Mouse (Mus musculus): ENCODE measurements at regions not wholly inside any gene's neighbourhood (a gene's known extent, or its start where the extent isn't known, plus 50 kb on each side); places are given as distances from the start of the nearest gene placed in this dataset.
A peak's percentile ranks its signal among the peaks of the same experiment; 100 is the strongest.

DNA sequence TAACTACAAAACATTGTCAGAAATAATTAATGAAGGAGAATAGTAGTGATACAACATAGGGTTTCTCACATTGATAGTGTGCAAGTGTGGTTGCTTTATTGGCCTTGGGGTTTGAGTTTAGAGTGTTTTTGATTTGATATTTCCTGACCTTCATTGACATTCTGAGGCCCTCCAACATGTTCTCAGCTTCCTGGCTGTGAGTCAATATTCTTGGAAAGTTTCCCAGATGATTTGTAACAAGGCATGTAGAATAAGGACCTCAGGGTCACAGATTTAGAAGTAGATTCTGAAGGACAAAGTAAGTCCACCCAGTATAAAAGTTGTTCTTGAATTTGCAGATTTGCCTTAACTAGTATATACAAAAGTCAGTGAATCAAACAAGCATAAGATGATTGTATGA is 969.7 kb upstream of the Pcdh9 start:
- peak; percentile 35 for DNase-seq

DNA sequence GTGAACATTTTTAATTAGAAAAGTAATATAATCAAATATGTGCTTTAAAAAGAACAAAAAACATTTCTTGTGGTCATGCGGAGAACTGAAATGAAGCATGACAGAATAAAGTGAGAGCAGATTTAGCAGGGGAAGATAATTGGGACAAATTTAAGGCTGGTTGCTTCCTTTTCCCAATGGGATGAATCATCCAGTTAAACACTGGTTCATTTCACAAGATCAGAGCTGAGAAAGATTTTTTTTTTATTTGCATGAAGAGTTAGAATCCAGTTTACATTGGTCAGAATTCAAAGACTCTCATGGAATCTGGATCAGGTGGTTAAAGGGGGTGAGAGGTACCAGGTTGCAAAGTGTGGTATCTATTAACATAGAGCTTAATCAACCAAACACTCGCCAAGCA is 978.5 kb upstream of the Pcdh9 start:
- no peak for DNase-seq

DNA sequence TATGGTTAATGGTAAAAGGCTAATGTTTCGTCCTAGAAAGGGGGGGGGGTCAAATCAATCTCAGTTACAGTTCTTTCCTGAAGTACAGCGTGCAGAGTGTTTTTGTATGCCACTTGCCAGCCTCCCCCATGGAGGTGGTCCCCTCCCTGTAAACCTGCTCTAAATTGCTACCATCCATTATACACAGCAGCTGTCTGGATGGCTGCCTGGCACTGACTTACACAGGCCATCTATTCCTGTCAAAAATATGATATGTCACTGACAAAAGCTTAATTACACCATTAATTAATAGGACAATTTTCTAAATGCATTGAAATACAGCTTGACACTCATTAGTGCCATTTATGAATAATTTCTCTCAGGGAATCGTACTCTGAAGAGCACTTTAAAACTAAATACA is 995.0 kb upstream of the 4921530L21Rik start:
- no peak for DNase-seq

DNA sequence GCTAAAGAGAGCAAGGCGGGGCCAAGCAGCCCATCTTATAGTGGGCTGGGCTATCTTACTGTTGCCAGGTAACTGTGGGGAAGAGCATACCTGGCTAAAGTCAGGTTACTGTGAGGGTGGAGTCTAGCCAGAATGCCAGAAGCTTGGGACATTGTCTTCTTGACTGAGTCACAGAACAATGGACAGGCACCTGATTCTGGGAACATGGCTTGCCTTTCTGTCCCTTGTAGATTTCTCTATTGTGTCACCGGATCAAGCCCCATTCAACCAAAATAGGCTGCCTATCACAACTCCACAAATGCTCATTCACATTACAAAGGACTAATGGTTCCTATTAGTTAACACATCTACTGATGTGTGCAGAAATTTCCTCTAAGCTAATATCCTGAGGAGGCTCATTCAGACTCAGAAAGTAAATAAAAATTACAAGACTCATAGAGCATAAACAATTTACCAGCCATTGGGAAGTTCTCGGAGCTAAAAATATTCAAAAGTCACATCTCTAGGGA is 985.7 kb upstream of the 4921530L21Rik start:
- no peak for DNase-seq

DNA sequence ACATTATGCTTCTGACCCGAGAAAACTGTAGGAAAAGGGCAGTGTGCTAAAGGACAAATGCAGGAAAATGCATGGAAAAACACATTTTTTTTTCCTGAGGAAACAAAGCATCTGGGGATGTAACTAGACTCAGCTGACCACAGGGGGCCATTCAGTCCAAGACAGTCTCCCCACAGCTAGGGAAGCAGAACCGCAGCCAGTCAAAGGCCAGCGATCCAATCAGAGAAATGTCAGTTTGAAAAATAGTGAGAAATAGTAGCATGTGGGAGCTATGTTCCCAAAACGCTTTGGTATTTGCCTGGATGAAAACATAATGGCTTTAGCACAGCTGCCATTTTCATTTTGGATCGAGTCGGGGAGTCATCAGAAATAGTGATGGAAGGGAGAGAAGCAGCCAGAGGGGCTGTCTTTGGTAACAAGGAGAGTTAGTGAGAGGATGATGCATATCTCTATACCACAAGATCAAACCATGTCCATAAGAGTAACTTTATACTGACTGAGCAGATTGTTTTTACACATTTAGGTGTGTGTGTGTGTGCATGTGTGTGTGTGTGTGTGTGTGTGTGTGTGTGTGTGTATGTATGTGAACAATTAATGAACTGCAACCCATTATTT is 982.3 kb upstream of the 4921530L21Rik start:
- DNase-seq = no peak

DNA sequence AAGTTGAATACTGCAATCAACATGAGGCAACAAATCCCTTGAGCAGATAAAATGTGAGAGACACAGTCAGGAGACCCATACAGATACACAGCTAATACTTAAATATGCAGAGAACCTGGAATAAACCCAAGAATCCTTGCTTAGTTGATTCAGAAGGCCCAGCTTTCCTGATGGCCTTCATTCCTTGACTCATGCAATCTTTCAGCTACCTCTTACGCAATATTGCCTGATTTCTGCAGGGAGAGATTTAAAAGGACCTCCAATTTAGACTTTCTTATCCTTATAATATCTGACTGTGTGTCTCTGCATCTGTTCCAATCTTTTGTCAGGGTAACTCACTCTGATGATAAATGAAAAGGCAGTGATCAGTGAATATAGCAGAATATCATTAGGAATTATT is 968.7 kb upstream of the 4921530L21Rik start:
- DNase-seq = peak; percentile 8

DNA sequence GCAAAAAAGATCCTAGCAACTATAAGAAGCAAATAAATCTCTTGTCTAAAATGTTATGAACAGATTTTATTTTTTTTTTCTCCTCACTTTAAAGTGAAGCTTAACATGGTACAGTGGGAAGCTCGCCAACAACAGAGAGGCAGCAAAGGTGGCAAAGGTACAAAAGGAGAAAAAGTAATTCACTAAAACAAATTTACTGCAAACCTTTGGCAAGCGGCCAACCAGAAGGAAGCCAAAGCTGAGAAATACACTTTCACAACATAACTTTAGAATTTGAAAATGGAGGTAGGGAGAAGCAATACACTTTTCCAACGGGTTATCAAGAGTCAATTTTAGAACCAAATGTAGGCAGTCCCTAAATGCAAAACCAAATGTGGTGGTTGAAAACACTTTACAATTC is 939.6 kb upstream of the 4921530L21Rik start:
- peak; percentile 29 for DNase-seq
